Mouse (Mus musculus) left cerebral cortex, adult 18-20 months (tissue): ENCODE results near the gene Lilr4b. TPM values are rescaled to one million over a fixed set of nuclear protein-coding genes. Genes with fewer than 3 reads are reported as not detected.
"Not testable (repeated sequence)": the region's sequence is repeated elsewhere in the genome, so short reads cannot be mapped to it uniquely, and the experiment has no call there.

Experiments
- DNase-seq, 2 experiments: peaks; one replicate each; pipeline ENCODE4 v3.0.0; 2021 to 2022; ENCODE audit warnings: low spot score in 2 of 2, mixed read lengths in 1 of 2
- long read RNA-seq, 2 experiments: library from polyadenylated mRNA; stranded (forward); transcript quantifications; one replicate each; pipeline ENCODE4 v2.0.0; 2021
- total RNA-seq, 2 experiments: library from RNA; stranded (reverse); gene quantifications; 2 replicates each; pipeline ENCODE4 v1.2.3; 2021

Lilr4b gene
- total RNA-seq: under 1 TPM; 0.21 to 0.53 TPM
- long read RNA-seq, experiment 1: 0 reads
- long read RNA-seq, experiment 2: 0 reads

- not testable (repeated sequence) for DNase-seq
These were observed at the start of gene Lilr4b, which contains the start of gene Gm49339 for GRCm38 (mm10) chr10:51480397-51480796. Lilr4b (plus strand) TSS chr10:51480632. Gm49339 (plus strand) TSS chr10:51480612.

- no peak for DNase-seq
These were observed 47.5 kb upstream of the Lilr4b start for GRCm38 (mm10) chr10:51432940-51433339.

- no peak for DNase-seq
These were observed 44.7 kb upstream of the Lilr4b start for GRCm38 (mm10) chr10:51435684-51436083.

GRCm38 (mm10) chr10:51451610-51452009, 28.8 kb upstream of the Lilr4b start:
- no peak for DNase-seq

DNA sequence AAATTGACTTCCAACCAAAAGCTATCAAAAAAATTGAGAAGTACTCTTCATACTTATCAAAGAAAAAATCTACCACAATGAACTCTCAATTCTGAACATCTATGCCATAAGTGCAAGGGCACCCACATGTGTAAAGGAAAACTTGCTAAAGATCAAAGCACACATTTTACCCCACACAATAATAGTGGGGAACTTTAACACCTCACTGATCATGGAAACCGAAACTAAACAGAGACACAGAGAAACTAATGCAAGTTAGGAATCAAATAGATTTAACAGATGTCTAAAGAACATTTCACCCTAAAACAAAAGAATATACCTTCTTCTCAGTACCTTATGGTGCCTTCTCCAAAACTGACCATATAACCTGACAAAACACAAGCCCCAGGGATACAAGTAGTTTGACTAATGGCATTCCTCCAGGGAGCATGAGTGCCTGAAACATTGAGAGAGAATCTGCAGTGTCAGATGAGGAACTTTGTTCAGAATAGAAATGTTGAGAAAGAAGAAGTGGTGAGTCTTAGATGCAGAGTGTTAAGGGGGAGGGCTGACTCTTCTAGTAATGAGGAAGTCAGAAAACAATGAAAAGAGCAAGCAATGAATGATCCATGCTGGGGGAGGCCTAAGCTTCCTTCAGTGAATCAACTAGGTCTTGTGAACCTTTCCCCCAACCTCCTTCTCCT, 26.7 kb upstream of the Lilr4b start:
- no peak for DNase-seq

- DNase-seq: no peak
These were observed 26.1 kb upstream of the Lilr4b start for GRCm38 (mm10) chr10:51454365-51454764.

DNA sequence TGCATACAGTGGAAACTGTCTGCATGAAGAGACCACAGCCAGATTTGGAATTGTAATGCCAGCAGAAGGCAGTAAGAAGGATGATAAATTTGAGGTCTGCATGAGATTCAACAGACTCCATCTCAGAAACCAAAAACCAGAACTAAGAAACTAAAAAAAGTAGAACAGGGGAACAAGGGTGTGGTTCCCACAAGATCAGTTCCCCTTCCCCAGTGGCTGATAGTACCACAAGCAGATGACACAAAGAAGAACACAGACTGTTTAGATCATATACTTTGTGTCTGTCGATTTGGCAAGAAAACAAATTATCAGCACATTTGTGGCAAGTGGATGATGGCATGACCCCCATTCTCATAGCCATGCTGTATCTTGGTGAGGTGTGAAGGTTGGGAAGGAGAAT, 24.7 kb upstream of the Lilr4b start:
- DNase-seq: no peak

DNA sequence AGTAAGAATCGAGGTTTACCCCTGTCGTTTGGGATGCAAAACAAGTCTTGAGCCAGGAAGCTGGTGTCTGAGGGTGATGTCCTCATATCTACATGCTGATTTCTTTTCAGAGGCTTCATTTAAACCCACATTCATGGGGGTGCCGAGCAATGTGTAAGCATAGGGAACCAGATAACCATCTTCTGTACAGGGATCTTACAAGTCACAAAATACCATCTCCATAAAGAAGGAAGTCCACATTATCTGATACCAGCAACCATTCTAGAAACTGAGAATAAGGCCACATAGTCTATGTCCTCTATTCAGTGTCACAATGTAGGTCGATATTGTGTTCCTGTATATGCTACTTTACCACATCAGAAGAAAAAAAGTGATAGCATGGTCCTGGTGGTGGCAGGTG, 24.1 kb upstream of the Lilr4b start:
- no peak for DNase-seq

DNA sequence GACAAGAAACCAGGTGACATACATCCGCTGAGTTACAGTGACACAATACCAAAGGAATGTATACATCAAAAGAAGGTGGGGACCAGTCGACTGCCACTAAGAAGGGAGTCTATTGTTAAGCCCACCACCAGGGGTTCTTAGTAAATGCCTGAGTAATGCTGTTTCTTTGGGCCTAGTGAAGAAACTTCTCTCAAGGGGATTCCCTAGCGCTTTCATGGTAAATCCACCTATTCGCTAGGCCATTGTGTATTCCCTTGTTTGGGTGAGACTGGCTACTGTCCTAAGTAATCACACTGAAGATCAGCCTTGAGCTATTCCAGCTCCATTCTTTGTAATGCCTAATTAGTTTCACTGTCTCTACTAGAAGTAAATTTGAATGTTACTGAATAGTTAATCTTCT, 16.6 kb upstream of the Lilr4b start:
- not testable (repeated sequence) for DNase-seq

- not testable (repeated sequence) for DNase-seq
These were observed 10.3 kb downstream of the Lilr4b start, which contains the start of gene Lilrb4a for GRCm38 (mm10) chr10:51490691-51491090. Lilrb4a (plus strand) TSS chr10:51490956.

DNA sequence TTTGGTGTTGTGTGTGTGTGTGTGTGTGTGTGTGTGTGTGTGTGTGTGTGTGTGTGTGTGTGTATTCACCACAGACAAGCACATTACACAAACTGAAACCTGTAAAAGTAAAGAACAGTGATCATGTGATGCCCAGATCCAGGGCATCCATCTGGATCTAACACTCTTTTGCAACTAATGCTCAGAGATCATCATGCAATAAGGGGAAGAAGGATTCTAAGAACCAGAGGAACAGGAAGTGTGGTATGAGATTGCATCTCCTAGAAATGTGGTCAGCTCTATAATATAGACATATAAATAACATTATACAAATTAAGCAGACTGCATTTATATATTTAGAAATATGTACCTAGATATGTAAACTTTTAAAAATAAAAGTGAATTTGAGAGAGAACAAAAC, 39.6 kb downstream of the Lilr4b start:
- DNase-seq: no peak

GRCm38 (mm10) chr10:51521453-51521852, 41.0 kb downstream of the Lilr4b start:
- DNase-seq: no peak

- DNase-seq: no peak
These were observed 45.7 kb downstream of the Lilr4b start for GRCm38 (mm10) chr10:51526090-51526489.

GRCm38 (mm10) chr10:51526633-51527032, 46.2 kb downstream of the Lilr4b start:
- DNase-seq: no peak

- DNase-seq: no peak
These were observed 48.5 kb downstream of the Lilr4b start for GRCm38 (mm10) chr10:51528840-51529434.

GRCm38 (mm10) chr10:51529497-51529896, 49.1 kb downstream of the Lilr4b start:
- no peak for DNase-seq

GRCm38 (mm10) chr10:51530813-51531212, 50.4 kb downstream of the Lilr4b start:
- no peak for DNase-seq

Other genes with a start within 250 kb of the Lilr4b start
- not detected for gene Gm49339, start within 50 bp of the Lilr4b start, total RNA-seq
- gene Lilrb4a, start 10.3 kb downstream of the Lilr4b start, total RNA-seq: under 1 TPM; 0.37 to 0.56 TPM
- gene Fam162b, start 109.9 kb downstream of the Lilr4b start, total RNA-seq: not detected
- gene Gprc6a, start 150.8 kb downstream of the Lilr4b start, total RNA-seq: not detected
- gene Rfx6, start 197.1 kb downstream of the Lilr4b start, total RNA-seq: not detected